Mouse (Mus musculus): Measurements from ENCODE around the gene Igf2bp1.

DNA sequence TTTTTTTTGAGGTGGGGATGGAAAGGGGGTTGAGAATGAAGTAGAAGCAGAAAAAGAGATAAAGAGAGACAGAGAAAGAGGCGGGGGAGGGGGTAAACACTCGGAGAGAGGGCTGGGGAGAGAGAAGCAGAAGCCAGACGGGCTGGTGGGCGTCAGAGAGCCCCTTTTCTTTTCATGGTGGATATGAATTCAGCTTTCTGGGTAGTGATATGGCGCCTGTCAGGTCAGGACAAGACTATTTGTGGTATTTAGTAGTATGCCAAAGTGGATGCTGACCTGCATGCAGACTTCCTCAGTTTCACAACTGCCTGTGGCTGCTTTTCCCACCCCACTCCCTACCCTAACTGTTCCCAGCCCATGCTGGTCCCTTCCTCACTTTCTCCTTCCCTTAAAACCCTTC, 89.3 kb downstream of the Igf2bp1 start:
- no peak for TF ChIP-seq TAL1 (IDR thresholded peaks at IDR 0.05; ENCODE audit: low read length)
- TF ChIP-seq GATA1 (IDR thresholded peaks at IDR 0.05; ENCODE audit: low read length): no peak

All from erythroblast, embryonic 14.5 days (primary cell).